Mouse (Mus musculus) hindbrain, embryonic 11.5 days (tissue): ENCODE data around the gene Numb. TPM values are rescaled to one million over a fixed set of nuclear protein-coding genes. Genes with fewer than 3 reads are reported as not detected.

Experiments
- ATAC-seq: fragments of 200-750 bp; cut with Nextera tagmentation; 2 replicates; pipeline ENCODE4 v1.8.0; 2017; ENCODE audit warnings: mild to moderate bottlenecking, moderate TSS enrichment, moderate library complexity; ENCODE audit not compliant: low FRiP score
- DNase-seq: peaks from one replicate; pipeline ENCODE4 v3.0.0-alpha.2; 2015; ENCODE audit warnings: low spot score
- H3K27ac ChIP-seq: fragments of 300-500 bp; sonication (generic); 2 replicates; pipeline ENCODE4 v1.5.1; 2014; ENCODE audit warnings: mild to moderate bottlenecking, low read depth, low read length
- H3K27me3 ChIP-seq: fragments of 300-500 bp; sonication (generic); 2 replicates; pipeline ENCODE4 v1.6.1; 2014; ENCODE audit warnings: mild to moderate bottlenecking, low read length, moderate library complexity, mixed read lengths; ENCODE audit not compliant: control insufficient read depth, insufficient read depth
- H3K36me3 ChIP-seq: fragments of 300-500 bp; sonication (generic); 2 replicates; pipeline ENCODE4 v1.6.1; 2014; ENCODE audit warnings: mild to moderate bottlenecking, low read length, moderate library complexity, mixed read lengths; ENCODE audit not compliant: control insufficient read depth, insufficient read depth
- H3K4me1 ChIP-seq: fragments of 300-500 bp; sonication (generic); replicated peaks from 2 replicates; pipeline ENCODE4 v1.6.1; 2014; ENCODE audit warnings: low read length, mixed read lengths; ENCODE audit not compliant: control insufficient read depth, insufficient read depth
- H3K4me2 ChIP-seq: fragments of 300-500 bp; sonication (generic); replicated peaks from 2 replicates; pipeline ENCODE4 v1.6.1; 2014; ENCODE audit warnings: mild to moderate bottlenecking, low read depth, low read length
- H3K4me3 ChIP-seq: fragments of 300-500 bp; sonication (generic); 2 replicates; pipeline ENCODE4 v1.5.1; 2014; ENCODE audit warnings: low read depth, low read length
- H3K9ac ChIP-seq: fragments of 300-500 bp; sonication (generic); 2 replicates; pipeline ENCODE4 v1.6.1; 2014; ENCODE audit warnings: low read depth, low read length
- H3K9me3 ChIP-seq: fragments of 300-500 bp; sonication (generic); 2 replicates; pipeline ENCODE4 v1.6.1; 2016; ENCODE audit warnings: low read length; ENCODE audit not compliant: control insufficient read depth
- WGBS: fragments of 180-500 bp; shearing (Covaris S2); extraction: QIAGEN DNeasy Blood & Tissue Kit; methylation state at CpG from one replicate; pipeline ENCODE4 v1.1.7; 2014; 5-methylcytosine and 5-hydroxymethylcytosine counted together
- polyA plus RNA-seq: library from polyadenylated mRNA; unstranded; fragments of >200 nt; fragmentation: Nextera tagmentation; extraction: Ambion mirVana; gene quantifications from 2 replicates; pipeline ENCODE4 v1.2.1, GENCODE M21; 2014

Numb gene
- polyA plus RNA-seq, 1 experiment from 2014 or later, result 31.0 TPM

GRCm38 (mm10) chr12:83816616-83817015 lies 105.1 kb downstream of the Numb start:
- ATAC-seq (no peak), DNase-seq (no peak)
- Histone ChIP-seq H3K36me3 (no peaks in the 10 kb centered on the region), H3K4me3 (no peak overlapping the region), H3K9ac (no peak overlapping the region), H3K9me3 (no peaks in the 10 kb centered on the region), H3K4me1 (no peaks in the 10 kb centered on the region), H3K27ac (no peak overlapping the region), H3K4me2 (no peak overlapping the region), H3K27me3 (no peaks in the 10 kb centered on the region)
- WGBS, result 82% methylated on average over 1 of the region's 1 CpGs

DNA sequence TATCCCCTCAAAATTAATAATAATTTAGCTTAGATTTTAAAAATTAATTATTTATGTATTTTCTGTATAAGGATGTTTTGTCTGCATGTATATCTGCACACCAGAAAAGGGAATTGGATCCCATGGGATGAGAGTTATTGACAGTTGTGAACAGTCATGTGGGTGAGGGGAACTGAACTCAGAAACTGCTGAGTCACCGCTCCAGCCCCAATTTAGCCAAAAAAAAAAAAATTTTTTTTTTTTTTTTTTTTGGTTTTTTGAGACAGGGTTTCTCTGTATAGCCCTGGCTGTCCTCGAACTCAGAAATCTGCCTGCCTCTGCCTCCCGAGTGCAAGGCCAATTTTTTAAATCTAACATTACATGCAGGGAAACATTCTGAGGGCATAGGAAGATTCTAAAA lies 109.8 kb downstream of the Numb start:
- no peak for ATAC-seq
- WGBS, result 96% methylated on average over 3 of the region's 3 CpGs
- Histone ChIP-seq H3K9me3 (no peaks in the 10 kb centered on the region), H3K27me3 (no peaks in the 10 kb centered on the region), H3K36me3 (no peaks in the 10 kb centered on the region), H3K27ac (no peak overlapping the region), H3K4me3 (no peak overlapping the region), H3K9ac (no peak overlapping the region), H3K4me1 (no peaks in the 10 kb centered on the region), H3K4me2 (no peak overlapping the region)
- DNase-seq, result no peak

- WGBS, result 93% methylated on average over 7 of the region's 7 CpGs
Observed at GRCm38 (mm10) chr12:83803641-83804040, 118.1 kb downstream of the Numb start.

GRCm38 (mm10) chr12:83800943-83801342 lies 120.8 kb downstream of the Numb start:
- H3K36me3 ChIP-seq, result peaks cover 16% of the 10 kb centered on the region
- 62% methylated on average over 9 of the region's 9 CpGs for whole genome bisulfite sequencing
- ATAC-seq, result no peak
- H3K9me3 ChIP-seq, result no peaks in the 10 kb centered on the region
- H3K4me1 ChIP-seq, result no peaks in the 10 kb centered on the region
- no peak overlapping the region for H3K4me3 ChIP-seq
- peak; percentile 18 for DNase-seq
- H3K9ac ChIP-seq, result no peak overlapping the region
- no peaks in the 10 kb centered on the region for H3K27me3 ChIP-seq
- no peak overlapping the region for H3K4me2 ChIP-seq
- H3K27ac ChIP-seq, result no peak overlapping the region

More at GRCm38 (mm10) chr12:83803641-83804040, 118.1 kb downstream of the Numb start:
- H3K9ac ChIP-seq, result no peak overlapping the region
- H3K4me1 ChIP-seq, result no peaks in the 10 kb centered on the region
- H3K27me3 ChIP-seq, result no peaks in the 10 kb centered on the region
- no peaks in the 10 kb centered on the region for H3K9me3 ChIP-seq
- ATAC-seq (no peak), DNase-seq (no peak)
- H3K36me3 ChIP-seq, result peaks cover 17% of the 10 kb centered on the region
- no peak overlapping the region for H3K4me2 ChIP-seq
- H3K4me3 ChIP-seq, result no peak overlapping the region
- H3K27ac ChIP-seq, result no peak overlapping the region

GRCm38 (mm10) chr12:83798313-83798712 lies 123.4 kb downstream of the Numb start:
- Histone ChIP-seq H3K9me3 (no peaks in the 10 kb centered on the region), H3K27me3 (no peaks in the 10 kb centered on the region), H3K27ac (no peak overlapping the region), H3K4me1 (no peaks in the 10 kb centered on the region), H3K4me2 (no peak overlapping the region), H3K36me3 (peaks cover 6% of the 10 kb centered on the region; the same call in 1 of the 2 replicates), H3K4me3 (no peak overlapping the region), H3K9ac (no peak overlapping the region)
- DNase-seq (no peak), ATAC-seq (no peak)
- WGBS, result 90% methylated on average over 5 of the region's 5 CpGs

- no peak overlapping the region for H3K4me3 ChIP-seq
- DNase-seq, result no peak
- peaks cover 3% of the 10 kb centered on the region; the same call in 1 of the 2 replicates for H3K36me3 ChIP-seq
- H3K27me3 ChIP-seq, result no peaks in the 10 kb centered on the region
- no peaks in the 10 kb centered on the region for H3K4me1 ChIP-seq
- no peak overlapping the region for H3K9ac ChIP-seq
- ATAC-seq, result no peak
- no peak overlapping the region for H3K27ac ChIP-seq
- no peak overlapping the region for H3K4me2 ChIP-seq
- H3K9me3 ChIP-seq, result no peaks in the 10 kb centered on the region
- WGBS, result 95% methylated on average over 7 of the region's 7 CpGs
Observed at GRCm38 (mm10) chr12:83795586-83795985, 126.1 kb downstream of the Numb start.

DNA sequence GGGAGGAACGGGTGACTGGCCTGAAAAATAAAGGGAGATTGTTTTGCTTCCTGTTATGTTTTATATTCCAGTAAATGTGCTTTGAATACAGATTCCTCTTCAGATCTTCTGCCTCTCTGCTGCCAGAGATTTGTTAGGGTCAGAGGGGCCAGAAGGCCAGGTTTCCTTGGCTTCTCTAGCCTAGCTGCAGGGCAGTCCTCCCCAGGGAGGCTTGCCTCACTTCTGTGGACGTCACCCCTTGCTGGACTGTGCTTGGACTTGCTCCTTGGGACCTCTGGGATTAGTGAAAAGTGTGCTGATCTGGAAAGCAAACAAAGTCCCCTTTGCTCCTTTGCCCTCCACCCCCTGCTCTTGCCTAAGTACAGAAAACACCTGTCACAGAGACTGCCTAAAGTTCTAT lies 126.7 kb downstream of the Numb start:
- Histone ChIP-seq H3K4me3 (no peak overlapping the region), H3K4me2 (no peak overlapping the region), H3K27me3 (no peaks in the 10 kb centered on the region), H3K9me3 (no peaks in the 10 kb centered on the region), H3K27ac (no peak overlapping the region), H3K4me1 (no peaks in the 10 kb centered on the region), H3K36me3 (peaks cover 3% of the 10 kb centered on the region; the same call in 1 of the 2 replicates), H3K9ac (no peak overlapping the region)
- whole genome bisulfite sequencing, result 73% methylated on average over 2 of the region's 2 CpGs
- no peak for DNase-seq
- ATAC-seq, result no peak

DNA sequence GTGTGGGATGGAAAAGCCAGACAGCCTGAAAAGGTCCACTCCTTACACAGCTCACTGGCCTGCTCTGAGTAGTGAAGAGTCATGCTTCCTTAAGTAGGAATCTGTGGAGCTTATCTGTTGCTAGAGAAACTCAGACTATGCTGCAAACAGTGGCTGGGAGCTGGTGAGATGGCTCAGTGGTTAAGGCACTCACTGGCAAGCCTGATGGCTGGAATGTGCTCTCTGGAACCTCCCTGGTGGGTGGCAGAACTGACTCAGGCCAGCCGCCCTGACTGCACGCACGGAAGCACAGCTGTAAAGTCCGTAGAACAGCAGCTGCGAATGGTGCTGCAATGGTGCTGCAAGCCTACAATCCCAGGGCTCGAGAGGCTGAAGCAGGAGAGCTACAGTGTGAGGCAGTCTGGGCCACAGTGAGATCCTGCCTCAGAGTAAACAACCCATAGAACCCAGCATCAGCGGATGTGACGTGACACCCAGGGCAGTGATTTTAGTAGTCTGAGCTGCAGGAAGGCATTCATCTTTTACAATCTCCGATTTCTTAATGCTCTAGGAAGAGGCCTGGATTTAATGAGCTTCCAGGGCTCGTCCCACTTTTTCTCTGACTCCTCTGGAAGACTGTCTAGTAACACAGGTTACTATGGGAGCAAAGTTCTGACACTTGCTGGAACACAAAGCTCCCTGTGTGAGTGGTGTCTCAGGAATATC lies 128.9 kb downstream of the Numb start:
- no peaks in the 10 kb centered on the region for H3K4me1 ChIP-seq
- no peak for DNase-seq
- H3K36me3 ChIP-seq, result peaks cover 3% of the 10 kb centered on the region; the same call in 1 of the 2 replicates
- no peak overlapping the region for H3K27ac ChIP-seq
- no peak overlapping the region for H3K4me3 ChIP-seq
- WGBS, result 81% methylated on average over 10 of the region's 10 CpGs
- no peaks in the 10 kb centered on the region for H3K9me3 ChIP-seq
- ATAC-seq, result no peak
- H3K27me3 ChIP-seq, result no peaks in the 10 kb centered on the region
- H3K4me2 ChIP-seq, result no peak overlapping the region
- no peak overlapping the region for H3K9ac ChIP-seq

GRCm38 (mm10) chr12:83791737-83792136 lies 130.0 kb downstream of the Numb start:
- Histone ChIP-seq H3K4me1 (no peaks in the 10 kb centered on the region), H3K4me3 (no peak overlapping the region), H3K9ac (no peak overlapping the region), H3K36me3 (peaks cover 3% of the 10 kb centered on the region; the same call in 1 of the 2 replicates), H3K9me3 (no peaks in the 10 kb centered on the region), H3K27me3 (no peaks in the 10 kb centered on the region), H3K4me2 (no peak overlapping the region), H3K27ac (no peak overlapping the region)
- ATAC-seq (no peak), DNase-seq (no peak)
- WGBS, result 89% methylated on average over 10 of the region's 10 CpGs
